Mouse (Mus musculus) cerebellum, postnatal 25 days (tissue): ENCODE results near the gene Fance.
"Not testable (repeated sequence)": the region's sequence is repeated elsewhere in the genome, so short reads cannot be mapped to it uniquely, and the experiment has no call there.

Source experiments
- DNase-seq, 2 experiments: peaks; one replicate each; pipeline ENCODE4 v3.0.0; 2021; ENCODE audit warnings: mixed read lengths in 2 of 2

Fance gene

GRCm38 (mm10) chr17:28294449-28295333 is 18.6 kb upstream of the Fance start:
- no peak for DNase-seq

GRCm38 (mm10) chr17:28298888-28299287 is 14.4 kb upstream of the Fance start:
- no peak for DNase-seq

- no peak for DNase-seq
Observed at GRCm38 (mm10) chr17:28299669-28300320, 13.5 kb upstream of the Fance start.

- peak in 1 of 2 experiments; percentile 48 for DNase-seq
Observed at GRCm38 (mm10) chr17:28300323-28300722, 13.0 kb upstream of the Fance start.

GRCm38 (mm10) chr17:28300850-28301249 is 12.5 kb upstream of the Fance start:
- peak; percentile 43 to 65 for DNase-seq

GRCm38 (mm10) chr17:28305172-28305571 is 8.1 kb upstream of the Fance start:
- DNase-seq = no peak

- peak; percentile 89 to 95 for DNase-seq
Observed at GRCm38 (mm10) chr17:28308297-28309195, 4.8 kb upstream of the Fance start.

- DNase-seq = no peak
Observed at GRCm38 (mm10) chr17:28310831-28311230, 2.5 kb upstream of the Fance start.

- DNase-seq = no peak
Observed at GRCm38 (mm10) chr17:28311366-28312132, 1.8 kb upstream of the Fance start.

GRCm38 (mm10) chr17:28312232-28313211 is 797 bp upstream of the Fance start:
- DNase-seq = peak; percentile 43 to 54

GRCm38 (mm10) chr17:28313880-28314225 is 534 bp downstream of the Fance start:
- peak in 1 of 2 experiments; percentile 43 for DNase-seq

GRCm38 (mm10) chr17:28315611-28316160 is 2.4 kb downstream of the Fance start:
- peak in 1 of 2 experiments; percentile 53 for DNase-seq

GRCm38 (mm10) chr17:28316476-28316875 is 3.2 kb downstream of the Fance start:
- peak in 1 of 2 experiments; percentile 20 for DNase-seq

- DNase-seq = no peak
Observed at GRCm38 (mm10) chr17:28317091-28317490, 3.8 kb downstream of the Fance start.

- DNase-seq = no peak
Observed at GRCm38 (mm10) chr17:28317725-28318124, 4.4 kb downstream of the Fance start.

GRCm38 (mm10) chr17:28321700-28322099 is 8.4 kb downstream of the Fance start:
- DNase-seq = no peak

- DNase-seq = no peak
Observed at GRCm38 (mm10) chr17:28323786-28324185, 10.5 kb downstream of the Fance start.

- not testable (repeated sequence) for DNase-seq
Observed at GRCm38 (mm10) chr17:28324416-28324815, 11.1 kb downstream of the Fance start.

GRCm38 (mm10) chr17:28325751-28326150 is 12.4 kb downstream of the Fance start:
- no peak for DNase-seq

GRCm38 (mm10) chr17:28326951-28327350 is 13.6 kb downstream of the Fance start:
- DNase-seq = peak in 1 of 2 experiments; percentile 9
